Mouse (Mus musculus) embryonic fibroblast, embryonic 13.5 days (primary cell): ENCODE results near the gene Gas6.

Experiments
- CTCF ChIP-seq: IDR thresholded peaks from 2 replicates; pipeline ENCODE4 v1.5.1; 2011; ENCODE audit warnings: mild to moderate bottlenecking, control low read depth, low read length, moderate library complexity, borderline replicate concordance; ENCODE audit not compliant: insufficient read depth
- POLR2A ChIP-seq: IDR thresholded peaks from 2 replicates; pipeline ENCODE4 v1.6.1; 2011; ENCODE audit warnings: low read depth, mild to moderate bottlenecking, control low read depth, low read length, moderate library complexity

DNA sequence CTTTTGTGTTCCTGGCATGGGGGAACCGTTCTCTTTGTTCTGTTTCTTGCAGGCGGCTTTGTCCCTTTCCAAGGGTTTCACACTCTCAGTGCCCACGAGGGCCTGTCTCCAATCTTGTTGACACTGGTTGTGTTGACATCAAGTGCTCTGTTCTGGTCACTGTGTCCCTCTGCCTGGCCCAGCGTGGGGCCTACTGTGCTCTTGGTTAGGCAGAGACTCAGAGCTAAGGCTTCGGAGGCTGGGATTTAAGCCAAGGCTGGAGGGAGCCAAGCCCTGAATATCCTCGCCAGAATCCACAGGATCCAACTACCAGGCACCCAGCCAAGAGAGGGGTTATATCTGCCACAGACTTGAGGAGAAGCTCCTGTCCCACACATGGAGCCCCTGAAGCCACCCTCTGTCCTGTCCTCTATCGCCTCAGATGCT is 35.6 kb upstream of the Gas6 start:
- TF ChIP-seq CTCF (no peak), POLR2A (no peak)
